ENCODE assay signal across 13 mouse cellular contexts in the genomic region with DNA sequence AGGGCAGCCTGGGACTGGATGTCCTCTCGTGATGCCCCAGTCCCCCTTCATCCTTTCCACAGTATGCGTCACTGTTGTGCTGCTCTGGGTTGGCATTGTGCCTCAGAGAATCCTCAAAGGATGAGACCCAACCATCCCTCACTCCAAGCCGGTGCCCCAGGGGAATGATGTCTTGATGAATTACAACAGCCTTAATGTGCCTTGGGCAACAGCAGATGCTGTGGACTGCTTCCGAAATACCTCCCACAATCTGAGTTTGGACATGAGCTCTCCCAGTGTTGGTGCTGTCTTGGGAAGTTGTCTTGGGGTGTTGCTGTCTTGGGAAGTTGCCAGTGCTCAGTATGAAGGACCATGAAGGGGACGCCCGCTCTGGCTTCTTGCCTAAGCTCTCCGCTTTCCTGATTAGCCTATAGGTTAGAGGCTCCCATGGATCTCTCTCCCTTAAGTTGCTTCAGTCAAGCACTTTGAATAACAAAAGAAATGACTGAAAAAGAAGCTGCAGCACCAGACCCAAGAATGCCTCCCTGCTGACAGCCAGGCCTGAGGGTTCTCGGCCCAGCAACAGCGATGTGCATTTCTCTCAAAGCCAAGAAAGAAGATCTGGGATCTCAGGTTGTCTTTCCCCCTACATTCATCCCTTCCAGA. TPM values are rescaled to one million over a fixed set of nuclear protein-coding genes. Genes with fewer than 3 reads are reported as not detected.
A peak's percentile ranks its signal among the peaks of the same experiment; 100 is the strongest.
DNase-seq lines count a peak whose midpoint lies in the region; ATAC-seq and TF ChIP-seq lines count a peak whose summit lies in the region.
"Had no signal": no experiment of that assay in that cellular context is flagged by ENCODE, and none has a peak within 500 bp of the region (broad histone marks: within the 10 kb centered on the region; RNA-seq: fewer than 3 reads in every experiment).

No protein-coding gene starts in this region.

- no peaks in the 10 kb centered on the region for H3K36me3 ChIP-seq in neural tube, embryonic 13.5 days
- no peaks in the 10 kb centered on the region for H3K36me3 ChIP-seq in forebrain, postnatal 0 days (ENCODE audit: insufficient read depth)
- no peaks in the 10 kb centered on the region for H3K36me3 ChIP-seq in midbrain, postnatal 0 days (ENCODE audit: insufficient read depth, low read length)
- H3K36me3 ChIP-seq: stomach, embryonic 15.5 days had no signal

- H3K4me1 ChIP-seq in neural tube, embryonic 13.5 days (replicated peaks), result peaks cover 19% of the 10 kb centered on the region
- H3K4me1 ChIP-seq in forebrain, postnatal 0 days (ENCODE audit: insufficient read depth), result peaks cover 10% of the 10 kb centered on the region; the same call in 1 of the 2 replicates
- H3K4me1 ChIP-seq in midbrain, postnatal 0 days (ENCODE audit: insufficient read depth, low read length), result no peaks in the 10 kb centered on the region
- H3K4me1 ChIP-seq: stomach, embryonic 15.5 days had no signal

- no peak overlapping the region for H3K4me2 ChIP-seq in neural tube, embryonic 13.5 days
- peak overlapping the region; percentile 2; the same call in 1 of the 2 replicates for H3K4me2 ChIP-seq in forebrain, postnatal 0 days (ENCODE audit: low read depth)
- no peak overlapping the region for H3K4me2 ChIP-seq in midbrain, postnatal 0 days (ENCODE audit: low read depth, low read length, poor library complexity, severe bottlenecking)
- H3K4me2 ChIP-seq: liver, embryonic 11.5 days; stomach, embryonic 15.5 days had no signal

- H3K9ac ChIP-seq in neural tube, embryonic 13.5 days, result no peak overlapping the region
- no peak overlapping the region for H3K9ac ChIP-seq in forebrain, postnatal 0 days
- H3K9ac ChIP-seq in midbrain, postnatal 0 days (replicated peaks; ENCODE audit: low read length, poor library complexity, severe bottlenecking), result no peak overlapping the region
- H3K9ac ChIP-seq: stomach, embryonic 15.5 days had no signal

- peak; percentile 27 for DNase-seq in embryo, embryonic 10.5 days (ENCODE audit: low spot score)
- DNase-seq in embryo, embryonic 10 days (ENCODE audit: low spot score), result no peak
- no peak for DNase-seq in neural tube, embryonic 10.5 days (ENCODE audit: extremely low spot score, low spot score)
- DNase-seq in forebrain, postnatal 0 days, result no peak
- peak; percentile 13 for DNase-seq in midbrain, postnatal 0 days (ENCODE audit: low spot score)
- no peak for DNase-seq in layer of hippocampus, adult 11-12 months (ENCODE audit: low spot score)
- DNase-seq in ovary, postnatal 36 days (ENCODE audit: low spot score), result no peak
- DNase-seq: cerebellum, adult 11 months; thymus, postnatal 25 days had no signal

- H3K27ac ChIP-seq in neural tube, embryonic 13.5 days (replicated peaks), result peak overlapping the region; percentile 28; the same call in 1 of the 2 replicates
- H3K27ac ChIP-seq in forebrain, postnatal 0 days (ENCODE audit: low read depth, low read length), result peak overlapping the region; percentile 64; the same call in 1 of the 2 replicates
- no peak overlapping the region for H3K27ac ChIP-seq in midbrain, postnatal 0 days (ENCODE audit: low read depth, low read length)
- H3K27ac ChIP-seq: kidney, postnatal 0 days; stomach, embryonic 15.5 days had no signal

- H3K4me3 ChIP-seq in neural tube, embryonic 13.5 days, result no peak overlapping the region
- no peak overlapping the region for H3K4me3 ChIP-seq in forebrain, postnatal 0 days (ENCODE audit: low read depth, low read length)
- no peak overlapping the region for H3K4me3 ChIP-seq in midbrain, postnatal 0 days (ENCODE audit: low read depth, low read length)
- H3K4me3 ChIP-seq: stomach, embryonic 15.5 days had no signal

- H3K27me3 ChIP-seq in neural tube, embryonic 13.5 days, result no peaks in the 10 kb centered on the region
- H3K27me3 ChIP-seq in forebrain, postnatal 0 days (ENCODE audit: insufficient read depth, low read length), result no peaks in the 10 kb centered on the region
- no peaks in the 10 kb centered on the region for H3K27me3 ChIP-seq in midbrain, postnatal 0 days (ENCODE audit: insufficient read depth, low read length)
- H3K27me3 ChIP-seq: stomach, embryonic 15.5 days had no signal

- TF ChIP-seq CTCF in forebrain, postnatal 0 days (IDR thresholded peaks at IDR 0.05; ENCODE audit: low read depth), result no peak
- no peak for TF ChIP-seq CTCF in midbrain, postnatal 0 days (IDR thresholded peaks at IDR 0.05)

- 35% methylated on average over 9 of the region's 9 CpGs for WGBS in neural tube, embryonic 13.5 days
- 33% methylated on average over 9 of the region's 9 CpGs for WGBS in forebrain, postnatal 0 days
- WGBS in midbrain, postnatal 0 days, result 41% methylated on average over 9 of the region's 9 CpGs

- ATAC-seq in neural tube, embryonic 13.5 days (ENCODE audit: low read depth), result no peak
- no peak for ATAC-seq in forebrain, postnatal 0 days
- no peak for ATAC-seq in midbrain, postnatal 0 days (ENCODE audit: low FRiP score)

- H3K9me3 ChIP-seq in neural tube, embryonic 13.5 days, result no peaks in the 10 kb centered on the region
- H3K9me3 ChIP-seq in forebrain, postnatal 0 days (ENCODE audit: low read length), result no peaks in the 10 kb centered on the region
- H3K9me3 ChIP-seq in midbrain, postnatal 0 days (ENCODE audit: low read length), result no peaks in the 10 kb centered on the region
- H3K9me3 ChIP-seq: stomach, embryonic 15.5 days had no signal

RNA-seq across cellular contexts. Expression of a gene that starts 19.7 kb away (rescaled TPM):
- polyA plus RNA-seq in neural tube, embryonic 13.5 days (2015; fragmentation: Nextera tagmentation; extraction: Ambion mirVana), result 281 and 354 TPM in 2 replicates
- total RNA-seq in forebrain, postnatal 0 days (2014; rRNA removed), result 282 and 390 TPM in 2 replicates
- polyA plus RNA-seq in forebrain, postnatal 0 days (2015; fragmentation: Nextera tagmentation; extraction: Ambion mirVana), result 103 and 121 TPM in 2 replicates
- total RNA-seq in midbrain, postnatal 0 days (2014; rRNA removed), result 280 and 374 TPM in 2 replicates
- 111 and 125 TPM in 2 replicates for polyA plus RNA-seq in midbrain, postnatal 0 days (2015; fragmentation: Nextera tagmentation; extraction: Ambion mirVana)

RNA-seq across cellular contexts. Expression of a gene that starts 40.2 kb away (rescaled TPM):
- polyA plus RNA-seq in neural tube, embryonic 13.5 days (2015; fragmentation: Nextera tagmentation; extraction: Ambion mirVana), result 49.1 and 51.2 TPM in 2 replicates
- 36.5 and 54.9 TPM in 2 replicates for total RNA-seq in forebrain, postnatal 0 days (2014; rRNA removed)
- polyA plus RNA-seq in forebrain, postnatal 0 days (2015; fragmentation: Nextera tagmentation; extraction: Ambion mirVana), result 41.7 and 49.8 TPM in 2 replicates
- total RNA-seq in midbrain, postnatal 0 days (2014; rRNA removed), result 72.1 and 89.8 TPM in 2 replicates
- 54.5 and 56.8 TPM in 2 replicates for polyA plus RNA-seq in midbrain, postnatal 0 days (2015; fragmentation: Nextera tagmentation; extraction: Ambion mirVana)

RNA-seq across cellular contexts. Expression of a gene that starts 40.6 kb away (rescaled TPM):
- 53.9 and 62.8 TPM in 2 replicates for polyA plus RNA-seq in neural tube, embryonic 13.5 days (2015; fragmentation: Nextera tagmentation; extraction: Ambion mirVana)
- 33.0 and 43.7 TPM in 2 replicates for total RNA-seq in forebrain, postnatal 0 days (2014; rRNA removed)
- 28.0 and 34.6 TPM in 2 replicates for polyA plus RNA-seq in forebrain, postnatal 0 days (2015; fragmentation: Nextera tagmentation; extraction: Ambion mirVana)
- 31.4 and 40.6 TPM in 2 replicates for total RNA-seq in midbrain, postnatal 0 days (2014; rRNA removed)
- 29.7 and 30.9 TPM in 2 replicates for polyA plus RNA-seq in midbrain, postnatal 0 days (2015; fragmentation: Nextera tagmentation; extraction: Ambion mirVana)

Comparison
In these comparisons a context has a peak if more than half of its experiments do, and no peak if none do; other contexts are left out.
1. DNase-seq: peak in embryo, embryonic 10.5 days (single experiment) and midbrain, postnatal 0 days (single experiment); none in embryo, embryonic 10 days (single experiment), neural tube, embryonic 10.5 days (single experiment), forebrain, postnatal 0 days (single experiment), layer of hippocampus, adult 11-12 months (single experiment) and ovary, postnatal 36 days (single experiment).